Comparison of ENCODE assay signal across 15 mouse cellular contexts in the genomic region with DNA sequence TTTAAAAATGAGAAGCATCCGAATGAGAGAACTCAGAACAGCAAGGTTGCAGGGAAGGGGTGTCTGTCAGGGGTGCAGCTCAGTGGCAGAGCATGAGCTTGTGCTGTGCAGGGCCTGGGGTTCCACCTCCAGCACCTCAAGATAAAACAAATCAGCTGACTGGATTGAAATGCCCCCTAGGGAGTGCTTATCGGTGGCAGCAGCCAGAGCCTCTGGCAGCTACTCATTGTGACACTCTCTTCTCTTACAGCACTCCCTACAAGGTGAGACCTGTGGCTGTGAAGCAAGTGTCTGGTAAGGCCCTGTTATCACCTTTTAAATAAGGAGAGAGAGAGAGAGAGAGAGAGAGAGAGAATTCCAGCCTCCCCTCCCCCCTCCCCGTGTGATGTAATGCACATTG. TPM values are rescaled to one million over a fixed set of nuclear protein-coding genes. Genes with fewer than 3 reads are reported as not detected.
DNase-seq lines count a peak whose midpoint lies in the region; ATAC-seq and TF ChIP-seq lines count a peak whose summit lies in the region.
"Had no signal": no experiment of that assay in that cellular context is flagged by ENCODE, and none has a peak within 500 bp of the region (broad histone marks: within the 10 kb centered on the region; RNA-seq: fewer than 3 reads in every experiment).

No protein-coding gene starts in this region.

- H3K36me3 ChIP-seq in forebrain, embryonic 13.5 days (ENCODE audit: poor library complexity, severe bottlenecking): peaks cover 47% of the 10 kb centered on the region
- peaks cover 27% of the 10 kb centered on the region for H3K36me3 ChIP-seq in forebrain, embryonic 10.5 days (replicated peaks)
- H3K36me3 ChIP-seq in hindbrain, embryonic 16.5 days (ENCODE audit: control insufficient read depth, insufficient read depth, low read length): peaks cover 19% of the 10 kb centered on the region
- H3K36me3 ChIP-seq in hindbrain, embryonic 10.5 days: peaks cover 23% of the 10 kb centered on the region; the same call in 1 of the 2 replicates
- H3K36me3 ChIP-seq in neural tube, embryonic 13.5 days: peaks cover 33% of the 10 kb centered on the region
- H3K36me3 ChIP-seq in neural tube, embryonic 15.5 days: peaks cover 25% of the 10 kb centered on the region
- 0 out of 2 replicates have a peak, but pooled peaks cover 3% of the 10 kb centered on the region for H3K36me3 ChIP-seq in liver, postnatal 0 days (replicated peaks; ENCODE audit: insufficient read depth, low read length)

- no peak for ATAC-seq in forebrain, embryonic 13.5 days
- ATAC-seq in hindbrain, embryonic 16.5 days: no peak
- ATAC-seq in neural tube, embryonic 13.5 days (ENCODE audit: low read depth): peak; percentile 44; the same call in 1 of the 2 replicates
- ATAC-seq in neural tube, embryonic 15.5 days (ENCODE audit: low FRiP score): no peak
- ATAC-seq in liver, postnatal 0 days: no peak

- WGBS in forebrain, embryonic 13.5 days: 57% methylated on average over 3 of the region's 3 CpGs
- WGBS in forebrain, embryonic 10.5 days: 60% methylated on average over 3 of the region's 3 CpGs
- WGBS in hindbrain, embryonic 16.5 days: 47% methylated on average over 3 of the region's 3 CpGs
- WGBS in hindbrain, embryonic 10.5 days: 57% methylated on average over 3 of the region's 3 CpGs
- WGBS in neural tube, embryonic 13.5 days: 51% methylated on average over 3 of the region's 3 CpGs
- WGBS in neural tube, embryonic 15.5 days: 51% methylated on average over 3 of the region's 3 CpGs
- WGBS in liver, postnatal 0 days (ENCODE audit: insufficient replicate concordance): 52% methylated on average over 3 of the region's 3 CpGs

- no peak overlapping the region for H3K4me2 ChIP-seq in forebrain, embryonic 13.5 days
- H3K4me2 ChIP-seq in hindbrain, embryonic 16.5 days (ENCODE audit: low read length): no peak overlapping the region
- no peak overlapping the region for H3K4me2 ChIP-seq in neural tube, embryonic 13.5 days
- no peak overlapping the region for H3K4me2 ChIP-seq in neural tube, embryonic 15.5 days
- no peak overlapping the region for H3K4me2 ChIP-seq in liver, postnatal 0 days (ENCODE audit: low read depth, low read length)
- H3K4me2 ChIP-seq: embryonic facial prominence, embryonic 12.5 days had no signal

- no peak for TF ChIP-seq EP300 in liver, postnatal 0 days (IDR thresholded peaks at IDR 0.05; ENCODE audit: low read depth)

- H3K27ac ChIP-seq in forebrain, embryonic 13.5 days: 0 out of 2 replicates have a peak overlapping the region, but pooled peaks have one; percentile 12
- no peak overlapping the region for H3K27ac ChIP-seq in forebrain, embryonic 10.5 days
- H3K27ac ChIP-seq in hindbrain, embryonic 16.5 days (ENCODE audit: low read depth, low read length): no peak overlapping the region; the same call in 1 of the 2 replicates
- no peak overlapping the region for H3K27ac ChIP-seq in hindbrain, embryonic 10.5 days
- H3K27ac ChIP-seq in neural tube, embryonic 13.5 days (replicated peaks): peak overlapping the region; percentile 23; the same call in 1 of the 2 replicates
- no peak overlapping the region for H3K27ac ChIP-seq in neural tube, embryonic 15.5 days (replicated peaks)
- no peak overlapping the region for H3K27ac ChIP-seq in liver, postnatal 0 days (ENCODE audit: low read depth)
- H3K27ac ChIP-seq: embryonic facial prominence, embryonic 12.5 days had no signal

- H3K9me3 ChIP-seq in forebrain, embryonic 13.5 days (replicated peaks): no peaks in the 10 kb centered on the region
- no peaks in the 10 kb centered on the region for H3K9me3 ChIP-seq in forebrain, embryonic 10.5 days
- H3K9me3 ChIP-seq in hindbrain, embryonic 16.5 days (ENCODE audit: control insufficient read depth, low read length): no peaks in the 10 kb centered on the region
- no peaks in the 10 kb centered on the region for H3K9me3 ChIP-seq in hindbrain, embryonic 10.5 days
- H3K9me3 ChIP-seq in neural tube, embryonic 13.5 days: no peaks in the 10 kb centered on the region
- no peaks in the 10 kb centered on the region for H3K9me3 ChIP-seq in neural tube, embryonic 15.5 days (replicated peaks)
- H3K9me3 ChIP-seq in liver, postnatal 0 days (ENCODE audit: low read length): no peaks in the 10 kb centered on the region
- H3K9me3 ChIP-seq: embryonic facial prominence, embryonic 12.5 days; megakaryocyte, embryonic 14.5 days had no signal

- no peak for DNase-seq in forebrain, embryonic 10.5 days (ENCODE audit: extremely low spot score, low spot score)
- DNase-seq in hindbrain, embryonic 10.5 days (ENCODE audit: low spot score): no peak
- no peak for DNase-seq in T-cell, adult 2 months (ENCODE audit: low spot score)
- no peak for DNase-seq in liver, postnatal 0 days
- DNase-seq: adrenal gland, postnatal 10 days; gastrocnemius, postnatal 10 days; kidney, adult 9 months; layer of hippocampus, adult 9-11 months; thymus, postnatal 36 days had no signal

- no peaks in the 10 kb centered on the region for H3K27me3 ChIP-seq in forebrain, embryonic 13.5 days
- H3K27me3 ChIP-seq in forebrain, embryonic 10.5 days (ENCODE audit: poor library complexity, severe bottlenecking): no peaks in the 10 kb centered on the region
- H3K27me3 ChIP-seq in hindbrain, embryonic 16.5 days (replicated peaks; ENCODE audit: control insufficient read depth, insufficient read depth, low read length): no peaks in the 10 kb centered on the region
- no peaks in the 10 kb centered on the region for H3K27me3 ChIP-seq in hindbrain, embryonic 10.5 days (ENCODE audit: insufficient read depth, poor library complexity, severe bottlenecking)
- no peaks in the 10 kb centered on the region for H3K27me3 ChIP-seq in neural tube, embryonic 13.5 days
- H3K27me3 ChIP-seq in neural tube, embryonic 15.5 days (replicated peaks): no peaks in the 10 kb centered on the region
- no peaks in the 10 kb centered on the region for H3K27me3 ChIP-seq in liver, postnatal 0 days (ENCODE audit: insufficient read depth, low read length)
- H3K27me3 ChIP-seq: embryonic facial prominence, embryonic 12.5 days had no signal

- no peak for TF ChIP-seq CTCF in liver, postnatal 0 days (IDR thresholded peaks at IDR 0.05; ENCODE audit: low read depth)

- no peak overlapping the region for H3K4me3 ChIP-seq in forebrain, embryonic 13.5 days
- no peak overlapping the region for H3K4me3 ChIP-seq in forebrain, embryonic 10.5 days
- H3K4me3 ChIP-seq in hindbrain, embryonic 16.5 days (ENCODE audit: low read length): no peak overlapping the region
- no peak overlapping the region for H3K4me3 ChIP-seq in hindbrain, embryonic 10.5 days
- H3K4me3 ChIP-seq in neural tube, embryonic 13.5 days: no peak overlapping the region
- no peak overlapping the region for H3K4me3 ChIP-seq in neural tube, embryonic 15.5 days (replicated peaks)
- H3K4me3 ChIP-seq in liver, postnatal 0 days (ENCODE audit: low read depth, low read length): no peak overlapping the region
- H3K4me3 ChIP-seq: embryonic facial prominence, embryonic 12.5 days; megakaryocyte, embryonic 14.5 days had no signal

- H3K4me1 ChIP-seq in forebrain, embryonic 13.5 days: peaks cover 17% of the 10 kb centered on the region; the same call in 1 of the 2 replicates
- peaks cover 39% of the 10 kb centered on the region for H3K4me1 ChIP-seq in forebrain, embryonic 10.5 days
- H3K4me1 ChIP-seq in hindbrain, embryonic 16.5 days (ENCODE audit: control insufficient read depth, insufficient read depth, low read depth, low read length): peaks cover 10% of the 10 kb centered on the region; the same call in 1 of the 2 replicates
- H3K4me1 ChIP-seq in hindbrain, embryonic 10.5 days (replicated peaks): peaks cover 29% of the 10 kb centered on the region
- H3K4me1 ChIP-seq in neural tube, embryonic 13.5 days (replicated peaks): peaks cover 39% of the 10 kb centered on the region
- peaks cover 31% of the 10 kb centered on the region for H3K4me1 ChIP-seq in neural tube, embryonic 15.5 days
- 0 out of 2 replicates have a peak, but pooled peaks cover 4% of the 10 kb centered on the region for H3K4me1 ChIP-seq in liver, postnatal 0 days (ENCODE audit: insufficient read depth)
- H3K4me1 ChIP-seq: megakaryocyte, embryonic 14.5 days had no signal

- no peak overlapping the region for H3K9ac ChIP-seq in forebrain, embryonic 13.5 days
- peak overlapping the region; percentile 0; the same call in 1 of the 2 replicates for H3K9ac ChIP-seq in hindbrain, embryonic 16.5 days (ENCODE audit: low read depth, low read length)
- H3K9ac ChIP-seq in neural tube, embryonic 13.5 days: no peak overlapping the region
- no peak overlapping the region for H3K9ac ChIP-seq in neural tube, embryonic 15.5 days (replicated peaks)
- H3K9ac ChIP-seq in liver, postnatal 0 days (replicated peaks): no peak overlapping the region
- H3K9ac ChIP-seq: embryonic facial prominence, embryonic 12.5 days had no signal

RNA-seq across cellular contexts. Expression of a gene that starts 34.0 kb away (rescaled TPM):
- polyA plus RNA-seq in forebrain, embryonic 13.5 days (2015; fragmentation: Nextera tagmentation; extraction: Ambion mirVana): 46.4 and 52.3 TPM in 2 replicates
- polyA plus RNA-seq in forebrain, embryonic 10.5 days (2016; fragmentation: Nextera tagmentation; extraction: Ambion mirVana): 16.6 and 16.8 TPM in 2 replicates
- polyA plus RNA-seq in hindbrain, embryonic 16.5 days (2015; fragmentation: Nextera tagmentation; extraction: Ambion mirVana): 30.3 and 34.4 TPM in 2 replicates
- polyA plus RNA-seq in hindbrain, embryonic 10.5 days (2016; fragmentation: Nextera tagmentation; extraction: Ambion mirVana): 12.4 and 19.9 TPM in 2 replicates
- 34.7 and 35.1 TPM in 2 replicates for polyA plus RNA-seq in neural tube, embryonic 13.5 days (2015; fragmentation: Nextera tagmentation; extraction: Ambion mirVana)
- polyA plus RNA-seq in neural tube, embryonic 15.5 days (2015; fragmentation: Nextera tagmentation; extraction: Ambion mirVana): 24.9 and 25.8 TPM in 2 replicates
- 5.7 and 7.6 TPM in 2 replicates for polyA plus RNA-seq in liver, postnatal 0 days (2015; fragmentation: Nextera tagmentation; extraction: Ambion mirVana)

Comparison
In these comparisons a context has a peak if more than half of its experiments do, and no peak if none do; other contexts are left out.
1. H3K27ac ChIP-seq: peak in forebrain, embryonic 13.5 days (single experiment) and neural tube, embryonic 13.5 days (single experiment); none in forebrain, embryonic 10.5 days (single experiment), hindbrain, embryonic 16.5 days (single experiment), hindbrain, embryonic 10.5 days (single experiment), neural tube, embryonic 15.5 days (single experiment) and liver, postnatal 0 days (single experiment).